Mouse (Mus musculus) midbrain, embryonic 15.5 days (tissue): Measurements from ENCODE around the gene Ccna1. TPM values are rescaled to one million over a fixed set of nuclear protein-coding genes. Genes with fewer than 3 reads are reported as not detected.

Experiments used
- ATAC-seq: fragments of 200-750 bp; cut with Nextera tagmentation; replicated peaks from 2 replicates; pipeline ENCODE4 v1.8.0; 2017; ENCODE audit warnings: moderate TSS enrichment
- H3K27ac ChIP-seq: fragments of 300-500 bp; sonication (generic); 2 replicates; pipeline ENCODE4 v1.5.1; 2015; ENCODE audit warnings: mild to moderate bottlenecking, inconsistent platforms
- H3K27me3 ChIP-seq: fragments of 300-500 bp; sonication (generic); replicated peaks from 2 replicates; pipeline ENCODE4 v1.6.1; 2015; ENCODE audit warnings: inconsistent platforms
- H3K36me3 ChIP-seq: fragments of 300-500 bp; sonication (generic); replicated peaks from 2 replicates; pipeline ENCODE4 v1.6.1; 2015; ENCODE audit warnings: inconsistent platforms
- H3K4me1 ChIP-seq: fragments of 300-500 bp; sonication (generic); 2 replicates; pipeline ENCODE4 v1.6.1; 2015; ENCODE audit warnings: inconsistent platforms
- H3K4me2 ChIP-seq: fragments of 300-500 bp; sonication (generic); 2 replicates; pipeline ENCODE4 v1.6.1; 2015; ENCODE audit warnings: inconsistent platforms, mild to moderate bottlenecking, moderate library complexity
- H3K4me3 ChIP-seq: fragments of 300-500 bp; sonication (generic); 2 replicates; pipeline ENCODE4 v1.5.1; 2015; ENCODE audit warnings: mild to moderate bottlenecking, inconsistent platforms
- H3K9ac ChIP-seq: fragments of 300-500 bp; sonication (generic); 2 replicates; pipeline ENCODE4 v1.6.1; 2015; ENCODE audit warnings: mild to moderate bottlenecking, inconsistent platforms
- H3K9me3 ChIP-seq: fragments of 300-500 bp; sonication (generic); 2 replicates; pipeline ENCODE4 v1.6.1; 2016; ENCODE audit warnings: inconsistent platforms
- WGBS: fragments of 180-500 bp; shearing (Covaris S2); methylation state at CpG from one replicate; pipeline ENCODE4 v1.1.7; 2015; ENCODE audit warnings: mixed read lengths; 5-methylcytosine and 5-hydroxymethylcytosine counted together
- polyA plus RNA-seq: library from polyadenylated mRNA; unstranded; fragments of >200 nt; fragmentation: Nextera tagmentation; extraction: Ambion mirVana; gene quantifications from 2 replicates; pipeline ENCODE4 v1.2.1, GENCODE M21; 2015

The Ccna1 gene
- polyA plus RNA-seq, 1 experiment from 2014 or later = 2.5 TPM

DNA sequence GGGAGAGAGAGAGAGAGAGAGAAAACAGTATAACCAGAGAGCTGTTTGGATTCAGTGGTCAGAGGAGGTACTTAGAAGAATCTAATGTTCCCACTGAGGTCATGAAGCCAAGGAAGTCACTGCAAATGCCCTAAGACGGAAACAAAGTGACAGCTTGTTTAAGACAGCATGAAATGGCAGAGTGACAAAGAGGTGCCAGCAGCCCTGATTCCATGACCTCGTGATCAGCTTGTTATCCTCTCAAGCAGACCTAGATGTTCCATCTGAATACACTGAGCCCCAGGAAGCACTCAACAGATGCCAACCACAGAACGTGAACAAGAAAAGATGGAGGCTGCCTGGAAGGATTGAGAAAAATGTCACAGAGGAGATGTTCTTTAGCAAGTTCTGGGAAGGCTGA lies 30.4 kb upstream of the Ccna1 start:
- 34% methylated on average over 3 of the region's 3 CpGs for WGBS
- no peak overlapping the region for H3K9ac ChIP-seq
- H3K27me3 ChIP-seq = no peaks in the 10 kb centered on the region
- no peaks in the 10 kb centered on the region for H3K4me1 ChIP-seq
- no peak overlapping the region for H3K27ac ChIP-seq
- no peak overlapping the region for H3K4me2 ChIP-seq
- no peaks in the 10 kb centered on the region for H3K9me3 ChIP-seq
- no peak for ATAC-seq
- no peak overlapping the region for H3K4me3 ChIP-seq
- no peaks in the 10 kb centered on the region for H3K36me3 ChIP-seq

GRCm38 (mm10) chr3:55084781-55085180 lies 29.5 kb upstream of the Ccna1 start:
- Histone ChIP-seq H3K9me3 (no peaks in the 10 kb centered on the region), H3K36me3 (no peaks in the 10 kb centered on the region), H3K27ac (no peak overlapping the region), H3K4me3 (no peak overlapping the region), H3K4me1 (no peaks in the 10 kb centered on the region), H3K4me2 (no peak overlapping the region), H3K9ac (no peak overlapping the region), H3K27me3 (no peaks in the 10 kb centered on the region)
- no peak for ATAC-seq
- WGBS = 40% methylated on average over 6 of the region's 6 CpGs

DNA sequence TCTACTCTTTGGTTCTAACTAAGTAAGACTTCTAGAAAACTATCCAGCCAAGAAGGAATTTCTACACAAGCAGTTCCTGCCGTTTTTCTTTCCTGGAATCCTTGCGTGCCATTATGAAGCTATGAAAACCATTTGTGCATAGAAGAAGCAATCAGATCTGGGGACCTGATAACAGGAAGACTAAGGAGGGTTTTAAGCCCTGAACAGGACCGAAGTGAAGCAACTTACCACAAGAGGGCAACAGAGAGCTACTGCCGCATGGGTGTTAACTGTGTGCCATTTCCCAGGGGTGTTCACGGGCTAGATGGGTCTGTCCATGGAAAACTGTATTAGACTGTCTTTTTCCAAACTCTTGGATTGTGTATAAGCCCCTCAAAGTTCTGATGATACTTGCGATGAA lies 24.8 kb upstream of the Ccna1 start:
- ATAC-seq = 0 out of 2 replicates have a peak, but pooled peaks have one; percentile 55

GRCm38 (mm10) chr3:55079619-55080018 lies 24.3 kb upstream of the Ccna1 start:
- H3K27ac ChIP-seq = no peak overlapping the region
- no peak for ATAC-seq
- H3K4me3 ChIP-seq = no peak overlapping the region
- no peaks in the 10 kb centered on the region for H3K36me3 ChIP-seq
- no peaks in the 10 kb centered on the region for H3K4me1 ChIP-seq
- WGBS = 82% methylated on average over 8 of the region's 8 CpGs
- no peaks in the 10 kb centered on the region for H3K9me3 ChIP-seq
- no peak overlapping the region for H3K9ac ChIP-seq
- H3K27me3 ChIP-seq = no peaks in the 10 kb centered on the region
- no peak overlapping the region for H3K4me2 ChIP-seq

More for the DNA sequence above, 24.8 kb upstream of the Ccna1 start:
- Histone ChIP-seq H3K27ac (no peak overlapping the region), H3K9me3 (no peaks in the 10 kb centered on the region), H3K27me3 (no peaks in the 10 kb centered on the region), H3K9ac (no peak overlapping the region), H3K4me2 (no peak overlapping the region), H3K4me3 (no peak overlapping the region), H3K4me1 (no peaks in the 10 kb centered on the region), H3K36me3 (no peaks in the 10 kb centered on the region)
- WGBS = 16% methylated on average over 6 of the region's 6 CpGs

DNA sequence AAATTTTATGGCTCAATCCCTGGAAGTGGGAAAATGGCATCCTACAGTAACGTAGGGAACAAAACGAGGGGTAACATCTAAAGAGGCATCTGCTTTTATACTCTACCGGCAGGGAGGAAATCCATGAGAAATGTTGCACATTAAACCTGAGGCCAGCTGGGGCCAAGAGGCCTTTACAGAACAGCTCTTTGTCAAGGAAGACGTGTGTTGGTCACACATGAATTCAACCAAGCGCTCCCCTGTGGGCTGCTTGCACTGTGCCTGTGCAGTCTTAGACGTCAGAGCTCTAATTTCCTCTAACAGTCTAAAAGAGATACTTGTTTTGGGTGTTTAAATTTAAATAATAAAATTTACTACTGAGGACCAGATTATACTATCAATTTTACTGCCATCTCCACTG lies 22.9 kb upstream of the Ccna1 start:
- ATAC-seq = no peak
- Histone ChIP-seq H3K27me3 (no peaks in the 10 kb centered on the region), H3K4me2 (no peak overlapping the region), H3K4me3 (no peak overlapping the region), H3K9ac (no peak overlapping the region), H3K9me3 (no peaks in the 10 kb centered on the region), H3K4me1 (no peaks in the 10 kb centered on the region), H3K36me3 (no peaks in the 10 kb centered on the region), H3K27ac (no peak overlapping the region)
- WGBS = 26% methylated on average over 6 of the region's 6 CpGs

GRCm38 (mm10) chr3:55075294-55075648 lies 20.0 kb upstream of the Ccna1 start:
- Histone ChIP-seq H3K36me3 (no peaks in the 10 kb centered on the region), H3K4me3 (no peak overlapping the region), H3K27ac (no peak overlapping the region), H3K9me3 (no peaks in the 10 kb centered on the region), H3K4me1 (no peaks in the 10 kb centered on the region), H3K27me3 (no peaks in the 10 kb centered on the region), H3K4me2 (no peak overlapping the region), H3K9ac (no peak overlapping the region)
- ATAC-seq = 0 out of 2 replicates have a peak, but pooled peaks have one; percentile 39
- 37% methylated on average over 3 of the region's 3 CpGs for WGBS

DNA sequence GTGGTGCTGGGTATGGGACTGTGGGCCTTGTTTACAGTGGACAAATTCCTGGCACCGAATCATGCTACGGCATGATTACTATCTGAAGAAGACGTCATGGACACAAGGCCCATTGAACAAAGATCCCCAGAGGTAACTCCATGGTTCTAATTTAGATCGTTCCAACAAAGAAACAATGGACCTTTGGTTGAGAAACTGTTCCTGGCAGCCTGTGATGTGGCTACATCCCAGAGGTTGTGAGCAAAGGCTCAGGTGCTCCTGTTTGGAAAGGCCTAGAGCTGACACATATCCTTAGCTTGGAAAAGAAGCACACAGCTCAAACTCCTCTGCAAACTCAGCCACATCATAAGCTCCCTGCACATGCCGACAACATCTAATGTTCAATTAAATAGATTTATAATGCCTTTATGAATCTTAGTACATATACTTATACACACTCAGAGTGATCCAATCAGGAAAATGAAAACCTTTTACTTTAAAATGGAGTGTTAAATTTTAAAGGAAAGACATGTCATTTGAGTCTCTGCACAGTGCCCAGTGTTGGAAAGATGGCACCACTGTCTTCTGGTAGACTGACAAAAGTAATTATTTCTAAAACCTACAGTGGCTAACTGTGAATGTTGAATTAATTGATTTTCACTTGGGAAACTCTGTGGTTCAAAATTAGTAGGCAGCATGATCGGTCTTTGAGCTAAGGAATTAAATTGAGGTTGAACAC lies 19.4 kb upstream of the Ccna1 start:
- Histone ChIP-seq H3K4me3 (no peak overlapping the region), H3K9me3 (no peaks in the 10 kb centered on the region), H3K4me2 (no peak overlapping the region), H3K9ac (no peak overlapping the region), H3K36me3 (no peaks in the 10 kb centered on the region), H3K27ac (no peak overlapping the region), H3K4me1 (no peaks in the 10 kb centered on the region), H3K27me3 (no peaks in the 10 kb centered on the region)
- 62% methylated on average over 6 of the region's 6 CpGs for WGBS
- no peak for ATAC-seq

GRCm38 (mm10) chr3:55067791-55068434 lies 12.6 kb upstream of the Ccna1 start:
- H3K4me3 ChIP-seq = no peak overlapping the region
- H3K9me3 ChIP-seq = no peaks in the 10 kb centered on the region
- H3K9ac ChIP-seq = no peak overlapping the region
- no peaks in the 10 kb centered on the region for H3K27me3 ChIP-seq
- H3K4me2 ChIP-seq = no peak overlapping the region
- peaks cover 12% of the 10 kb centered on the region for H3K4me1 ChIP-seq
- 37% methylated on average over 7 of the region's 7 CpGs for WGBS
- no peak overlapping the region for H3K27ac ChIP-seq
- no peaks in the 10 kb centered on the region for H3K36me3 ChIP-seq
- ATAC-seq = no peak

DNA sequence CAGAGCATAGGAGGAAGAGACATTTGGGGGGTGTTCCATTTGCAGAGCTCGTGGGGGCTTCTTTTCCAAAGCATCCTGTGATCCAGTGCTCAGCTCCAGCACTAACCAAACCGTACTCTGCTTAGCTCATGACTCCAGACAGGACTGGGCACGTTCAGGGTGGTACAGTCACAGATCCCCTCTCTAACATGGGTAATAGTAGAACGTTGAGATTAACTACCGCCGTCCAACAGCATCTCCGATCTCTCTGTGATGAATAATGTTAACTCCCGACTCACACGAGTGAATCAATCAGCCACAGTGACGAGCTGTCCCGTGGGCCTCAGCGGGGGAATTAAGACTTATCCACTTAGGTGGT lies 11.3 kb upstream of the Ccna1 start:
- Histone ChIP-seq H3K9me3 (no peaks in the 10 kb centered on the region), H3K4me3 (no peak overlapping the region), H3K27me3 (no peaks in the 10 kb centered on the region), H3K4me1 (peaks cover 12% of the 10 kb centered on the region), H3K27ac (peak overlapping the region; percentile 38; the same call in 1 of the 2 replicates), H3K4me2 (no peak overlapping the region), H3K9ac (no peak overlapping the region), H3K36me3 (no peaks in the 10 kb centered on the region)
- 39% methylated on average over 12 of the region's 12 CpGs for WGBS
- ATAC-seq = peak; percentile 28; the same call in 1 of the 2 replicates

DNA sequence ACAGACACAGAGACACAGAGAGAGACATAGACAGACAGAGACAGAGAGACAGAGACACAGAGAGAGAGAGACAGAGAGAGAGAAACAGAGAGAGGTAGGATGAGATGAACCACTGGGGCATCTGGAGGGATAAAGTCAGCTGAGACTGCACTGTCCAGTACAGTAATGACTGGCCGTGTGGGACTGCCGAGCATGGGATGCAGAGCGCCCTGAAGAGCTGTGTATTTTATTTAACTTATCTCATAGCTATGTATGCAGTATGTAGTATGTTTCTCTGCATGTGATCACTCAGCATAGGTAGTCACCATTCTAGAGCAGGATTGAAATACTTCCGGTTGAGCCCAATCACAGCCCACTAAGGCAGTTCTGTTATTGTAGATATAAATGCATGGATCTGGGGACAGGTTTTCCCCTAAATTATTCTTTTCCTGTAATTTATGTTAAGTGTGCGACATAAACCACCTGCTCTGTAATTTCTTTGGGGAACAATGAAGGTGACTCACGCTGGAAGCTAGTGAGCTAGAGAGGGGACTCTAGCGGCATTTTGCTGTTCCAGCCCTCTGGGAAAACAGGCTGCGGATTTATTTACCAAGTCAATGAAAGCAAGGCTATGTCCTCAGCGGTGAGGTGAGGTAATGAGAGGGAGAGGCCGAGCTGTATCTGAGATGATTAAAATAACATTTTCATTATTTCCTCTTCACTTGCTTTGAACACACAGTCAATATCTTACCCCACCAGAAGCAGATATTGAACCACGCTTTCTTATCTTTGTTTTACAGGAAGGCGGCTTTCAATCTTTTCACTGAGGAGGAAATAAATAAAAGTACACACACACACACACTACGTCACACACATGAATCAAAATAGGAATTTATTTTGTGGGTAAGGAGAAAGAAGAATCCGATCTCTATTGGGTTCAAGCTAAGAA lies 10.7 kb upstream of the Ccna1 start:
- Histone ChIP-seq H3K36me3 (no peaks in the 10 kb centered on the region), H3K9ac (no peak overlapping the region), H3K4me2 (no peak overlapping the region), H3K9me3 (no peaks in the 10 kb centered on the region), H3K27me3 (no peaks in the 10 kb centered on the region), H3K27ac (peak overlapping the region; percentile 38; the same call in 1 of the 2 replicates), H3K4me1 (peaks cover 12% of the 10 kb centered on the region), H3K4me3 (no peak overlapping the region)
- 54% methylated on average over 14 of the region's 14 CpGs for WGBS
- peak; percentile 34; the same call in 1 of the 2 replicates for ATAC-seq

DNA sequence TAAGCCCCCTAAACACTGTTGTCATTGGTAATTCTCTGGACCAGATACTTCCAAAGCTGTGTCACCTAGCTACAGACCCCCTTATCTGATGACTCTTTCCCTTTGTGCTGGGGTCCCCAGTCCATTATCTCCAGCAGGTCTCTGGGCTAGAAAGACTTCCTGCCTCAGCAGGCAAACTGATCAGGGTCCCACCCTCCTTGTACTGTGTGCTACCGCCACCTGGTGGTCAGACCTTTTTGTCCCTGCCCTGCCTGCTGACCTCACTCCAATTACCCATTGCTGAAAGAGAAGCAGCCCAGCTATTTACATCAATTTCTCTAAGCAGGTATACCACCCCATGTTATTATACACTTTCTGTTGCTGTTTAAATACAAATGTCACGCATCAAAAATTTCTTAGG lies 9.1 kb upstream of the Ccna1 start:
- Histone ChIP-seq H3K9ac (no peak overlapping the region), H3K4me2 (no peak overlapping the region), H3K4me1 (peaks cover 12% of the 10 kb centered on the region), H3K27me3 (no peaks in the 10 kb centered on the region), H3K4me3 (no peak overlapping the region), H3K36me3 (no peaks in the 10 kb centered on the region), H3K27ac (no peak overlapping the region), H3K9me3 (no peaks in the 10 kb centered on the region)
- WGBS = 16% methylated on average over 2 of the region's 2 CpGs
- ATAC-seq = no peak; the same call in 1 of the 2 replicates

GRCm38 (mm10) chr3:55062653-55063052 lies 7.4 kb upstream of the Ccna1 start:
- H3K27ac ChIP-seq = no peak overlapping the region
- no peak overlapping the region for H3K4me3 ChIP-seq
- H3K4me2 ChIP-seq = no peak overlapping the region
- no peaks in the 10 kb centered on the region for H3K9me3 ChIP-seq
- H3K27me3 ChIP-seq = no peaks in the 10 kb centered on the region
- 63% methylated on average over 9 of the region's 9 CpGs for WGBS
- no peak for ATAC-seq
- no peak overlapping the region for H3K9ac ChIP-seq
- H3K4me1 ChIP-seq = peaks cover 12% of the 10 kb centered on the region
- no peaks in the 10 kb centered on the region for H3K36me3 ChIP-seq
